8 mouse cellular contexts compared by ENCODE assay signal in the genomic region with DNA sequence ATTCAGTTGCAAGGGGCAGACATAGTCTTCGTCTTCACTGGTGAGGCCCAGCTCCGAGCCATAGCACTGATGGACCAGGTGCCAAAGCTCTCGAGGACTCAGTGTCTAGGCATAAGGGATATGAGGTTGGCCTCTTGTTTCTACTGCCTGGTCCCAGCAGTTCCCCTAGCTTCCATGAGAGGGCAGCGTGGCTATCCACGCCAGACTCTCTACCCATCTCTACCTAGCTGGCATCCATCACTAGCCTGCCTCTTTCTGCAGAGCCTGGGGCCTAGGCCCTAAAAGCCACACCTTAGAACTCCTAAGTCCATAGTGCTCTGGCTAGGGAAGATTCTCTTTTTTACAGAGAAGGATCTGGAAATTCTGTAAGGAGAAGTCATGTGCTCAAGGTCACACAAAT. TPM values are rescaled to one million over a fixed set of nuclear protein-coding genes. Genes with fewer than 3 reads are reported as not detected.
A peak's percentile ranks its signal among the peaks of the same experiment; 100 is the strongest.
DNase-seq lines count a peak whose midpoint lies in the region; ATAC-seq lines count a peak whose summit lies in the region.

No protein-coding gene starts in this region.

- no peaks in the 10 kb centered on the region for H3K9me3 ChIP-seq in heart, embryonic 13.5 days

- peak; percentile 62 to 64 for DNase-seq in adrenal gland, adult 18-20 months (ENCODE audit: low spot score in 2 of 2)
- DNase-seq in adrenal gland, postnatal 4 days (ENCODE audit: low spot score in 2 of 2), result no peak
- DNase-seq in CD8-positive naive resting alpha-beta T cell, adult 2 months (ENCODE audit: low read depth in 2 of 2, low spot score in 2 of 2), result peak; percentile 62 to 67
- DNase-seq in cerebellum, adult 9-10 months, result peak; percentile 76
- peak; percentile 78 for DNase-seq in kidney, postnatal 10 days
- DNase-seq in spleen, postnatal 4 days (ENCODE audit: low spot score in 2 of 2), result peak; percentile 64 to 81

- H3K4me1 ChIP-seq in heart, embryonic 13.5 days, result peaks cover 26% of the 10 kb centered on the region

- H3K9ac ChIP-seq in heart, embryonic 13.5 days, result 0 out of 2 replicates have a peak overlapping the region, but pooled peaks have one; percentile 50

- H3K36me3 ChIP-seq in heart, embryonic 13.5 days, result peaks cover 93% of the 10 kb centered on the region

- ATAC-seq in heart, embryonic 13.5 days (ENCODE audit: extremely low read depth, insufficient number of reproducible peaks, low FRiP score, low TSS enrichment), result no peak
- peak; percentile 93 for ATAC-seq in megakaryocyte, adult 5-6 weeks (ENCODE audit: poor library complexity, severe bottlenecking)

- H3K4me2 ChIP-seq in heart, embryonic 13.5 days, result no peak overlapping the region

- H3K27me3 ChIP-seq in heart, embryonic 13.5 days (replicated peaks), result no peaks in the 10 kb centered on the region

- WGBS in heart, embryonic 13.5 days, result 60% methylated on average over 5 of the region's 5 CpGs

- H3K4me3 ChIP-seq in heart, embryonic 13.5 days, result no peak overlapping the region

- peak overlapping the region; percentile 70 for H3K27ac ChIP-seq in heart, embryonic 13.5 days (replicated peaks)

RNA-seq across cellular contexts. Expression of a gene that starts 13.0 kb away (rescaled TPM):
- 10 to 100 TPM; 13.5 to 24.9 TPM for total RNA-seq in adrenal gland, adult 18-20 months (2021)
- 10 to 100 TPM; 10.8 to 10.9 TPM for total RNA-seq in adrenal gland, postnatal 4 days (2021)
- 2.5 and 3.1 TPM in 2 replicates for polyA plus RNA-seq in heart, embryonic 13.5 days (2015; fragmentation: Nextera tagmentation; extraction: Ambion mirVana)
- 0.52 TPM in 1 of 2 replicates, not detected in the other for total RNA-seq in megakaryocyte, adult 5-6 weeks (2015)
- 0.28 and 0.59 TPM in 2 replicates for total RNA-seq in megakaryocyte, adult 5-6 weeks (2017)

RNA-seq across cellular contexts. Expression of a gene that starts 15.9 kb away (rescaled TPM):
- total RNA-seq in adrenal gland, adult 18-20 months (2021), result 10 to 100 TPM; 41.9 to 51.7 TPM
- total RNA-seq in adrenal gland, postnatal 4 days (2021), result 10 to 100 TPM; 55.4 to 58.7 TPM
- polyA plus RNA-seq in heart, embryonic 13.5 days (2015; fragmentation: Nextera tagmentation; extraction: Ambion mirVana), result 50.3 and 51.8 TPM in 2 replicates
- total RNA-seq in megakaryocyte, adult 5-6 weeks (2015), result 74.2 and 76.0 TPM in 2 replicates
- 34.1 and 35.3 TPM in 2 replicates for total RNA-seq in megakaryocyte, adult 5-6 weeks (2017)

RNA-seq across cellular contexts. Expression of a gene that starts 24.7 kb away (rescaled TPM):
- total RNA-seq in adrenal gland, adult 18-20 months (2021), result 1 to 10 TPM; 1.2 to 1.4 TPM
- 10 to 100 TPM; 18.2 to 25.4 TPM for total RNA-seq in adrenal gland, postnatal 4 days (2021)
- 2.4 and 3.6 TPM in 2 replicates for polyA plus RNA-seq in heart, embryonic 13.5 days (2015; fragmentation: Nextera tagmentation; extraction: Ambion mirVana)
- 1.5 and 2.1 TPM in 2 replicates for total RNA-seq in megakaryocyte, adult 5-6 weeks (2015)
- 0.33 and 1.7 TPM in 2 replicates for total RNA-seq in megakaryocyte, adult 5-6 weeks (2017)

Comparison
In these comparisons a context has a peak if more than half of its experiments do, and no peak if none do; other contexts are left out.
1. DNase-seq: peak in adrenal gland, adult 18-20 months (2 of 2), CD8-positive naive resting alpha-beta T cell, adult 2 months (2 of 2), cerebellum, adult 9-10 months (single experiment), kidney, postnatal 10 days (single experiment) and spleen, postnatal 4 days (2 of 2); none in adrenal gland, postnatal 4 days (0 of 2).
2. RNA of a gene that starts 24.7 kb away (total RNA-seq): 18.2 to 25.4 TPM in adrenal gland, postnatal 4 days; 0.33 to 2.1 TPM in megakaryocyte, adult 5-6 weeks and 1.2 to 1.4 TPM in adrenal gland, adult 18-20 months; every median in the first group is over 4 times any median in the second.
3. RNA of a gene that starts 13.0 kb away (total RNA-seq): 13.5 to 24.9 TPM in adrenal gland, adult 18-20 months and 10.8 to 10.9 TPM in adrenal gland, postnatal 4 days; 0.28 to 0.59 TPM in megakaryocyte, adult 5-6 weeks; every median in the first group is over 4 times any median in the second.